Mouse (Mus musculus) neural tube, embryonic 14.5 days (tissue): ENCODE results near the gene Rere. TPM values are rescaled to one million over a fixed set of nuclear protein-coding genes. Genes with fewer than 3 reads are reported as not detected.
"Not testable (repeated sequence)": the region's sequence is repeated elsewhere in the genome, so short reads cannot be mapped to it uniquely, and the experiment has no call there.

Experiments
- ATAC-seq: fragments of 200-750 bp; cut with Nextera tagmentation; 2 replicates; pipeline ENCODE4 v1.8.0; 2017; ENCODE audit warnings: low read depth, mild to moderate bottlenecking, moderate TSS enrichment, moderate library complexity
- H3K27ac ChIP-seq: fragments of 300-500 bp; sonication (generic); 2 replicates; pipeline ENCODE4 v1.5.1; 2014; ENCODE audit warnings: low read depth, mild to moderate bottlenecking, control low read depth, low read length, moderate library complexity, mixed read lengths
- H3K27me3 ChIP-seq: fragments of 300-500 bp; sonication (generic); 2 replicates; pipeline ENCODE4 v1.6.1; 2014; ENCODE audit warnings: low read length; ENCODE audit not compliant: control insufficient read depth, insufficient read depth
- H3K36me3 ChIP-seq: fragments of 300-500 bp; sonication (generic); 2 replicates; pipeline ENCODE4 v1.6.1; 2014; ENCODE audit warnings: low read length, mixed read lengths; ENCODE audit not compliant: control insufficient read depth, insufficient read depth
- H3K4me1 ChIP-seq: fragments of 300-500 bp; sonication (generic); 2 replicates; pipeline ENCODE4 v1.6.1; 2014; ENCODE audit warnings: low read length; ENCODE audit not compliant: control insufficient read depth, insufficient read depth
- H3K4me2 ChIP-seq: fragments of 300-500 bp; sonication (generic); 2 replicates; pipeline ENCODE4 v1.6.1; 2014; ENCODE audit warnings: mild to moderate bottlenecking, low read depth, low read length, control low read depth
- H3K4me3 ChIP-seq: fragments of 300-500 bp; sonication (generic); 2 replicates; pipeline ENCODE4 v1.5.1; 2014; ENCODE audit warnings: low read depth, low read length, control low read depth, mixed read lengths
- H3K9ac ChIP-seq: fragments of 300-500 bp; sonication (generic); replicated peaks from 2 replicates; pipeline ENCODE4 v1.6.1; 2014; ENCODE audit warnings: low read depth, mild to moderate bottlenecking, control low read depth, low read length, mixed read lengths
- H3K9me3 ChIP-seq: fragments of 300-500 bp; sonication (generic); 2 replicates; pipeline ENCODE4 v1.6.1; 2016; ENCODE audit warnings: low read length; ENCODE audit not compliant: control insufficient read depth
- WGBS: fragments of 180-500 bp; shearing (Covaris S2); extraction: QIAGEN DNeasy Blood & Tissue Kit; methylation state at CpG from one replicate; pipeline ENCODE4 v1.1.7; 2014; 5-methylcytosine and 5-hydroxymethylcytosine counted together
- polyA plus RNA-seq: library from polyadenylated mRNA; unstranded; fragments of >200 nt; fragmentation: Nextera tagmentation; extraction: Ambion mirVana; gene quantifications from 2 replicates; pipeline ENCODE4 v1.2.1, GENCODE M21; 2014

Rere gene
- polyA plus RNA-seq, 1 experiment from 2014 or later = 50.7 TPM

DNA sequence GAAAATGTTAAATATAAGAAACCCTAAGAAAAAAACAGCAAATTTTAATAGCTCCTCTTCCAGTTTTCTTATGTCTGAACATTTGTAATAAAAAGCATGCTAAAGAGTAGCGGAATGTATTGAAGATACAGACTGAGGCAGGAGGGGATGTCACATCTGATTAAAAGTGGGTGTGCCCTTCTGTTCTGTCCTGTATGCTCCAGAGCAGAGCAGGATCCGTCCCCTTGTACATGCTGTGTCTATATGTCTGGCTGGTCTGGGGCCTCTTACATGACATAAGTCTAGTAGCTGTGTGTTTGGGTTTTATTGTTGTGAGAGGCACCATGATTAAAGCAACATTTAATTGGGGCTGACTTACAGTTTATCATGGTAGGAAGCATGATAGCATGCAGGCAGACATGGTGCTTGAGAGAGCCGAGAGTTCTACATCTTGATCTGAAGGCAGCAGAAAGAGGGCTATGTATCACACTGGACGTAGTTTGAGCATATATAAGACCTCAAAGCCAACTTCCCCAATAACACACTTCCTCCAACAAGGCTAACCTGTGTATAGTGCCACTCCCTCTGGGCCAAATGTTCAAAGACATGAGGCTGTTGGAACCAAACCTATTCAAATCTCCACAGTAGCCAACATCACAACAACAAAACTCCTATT, 189.4 kb downstream of the Rere start:
- no peak for ATAC-seq
- peaks cover 16% of the 10 kb centered on the region for H3K4me1 ChIP-seq
- H3K4me3 ChIP-seq = no peak overlapping the region
- H3K4me2 ChIP-seq = no peak overlapping the region
- H3K27me3 ChIP-seq = no peaks in the 10 kb centered on the region
- no peak overlapping the region for H3K27ac ChIP-seq
- no peak overlapping the region for H3K9ac ChIP-seq
- 87% methylated on average over 4 of the region's 4 CpGs for WGBS
- no peaks in the 10 kb centered on the region for H3K36me3 ChIP-seq
- no peaks in the 10 kb centered on the region for H3K9me3 ChIP-seq

DNA sequence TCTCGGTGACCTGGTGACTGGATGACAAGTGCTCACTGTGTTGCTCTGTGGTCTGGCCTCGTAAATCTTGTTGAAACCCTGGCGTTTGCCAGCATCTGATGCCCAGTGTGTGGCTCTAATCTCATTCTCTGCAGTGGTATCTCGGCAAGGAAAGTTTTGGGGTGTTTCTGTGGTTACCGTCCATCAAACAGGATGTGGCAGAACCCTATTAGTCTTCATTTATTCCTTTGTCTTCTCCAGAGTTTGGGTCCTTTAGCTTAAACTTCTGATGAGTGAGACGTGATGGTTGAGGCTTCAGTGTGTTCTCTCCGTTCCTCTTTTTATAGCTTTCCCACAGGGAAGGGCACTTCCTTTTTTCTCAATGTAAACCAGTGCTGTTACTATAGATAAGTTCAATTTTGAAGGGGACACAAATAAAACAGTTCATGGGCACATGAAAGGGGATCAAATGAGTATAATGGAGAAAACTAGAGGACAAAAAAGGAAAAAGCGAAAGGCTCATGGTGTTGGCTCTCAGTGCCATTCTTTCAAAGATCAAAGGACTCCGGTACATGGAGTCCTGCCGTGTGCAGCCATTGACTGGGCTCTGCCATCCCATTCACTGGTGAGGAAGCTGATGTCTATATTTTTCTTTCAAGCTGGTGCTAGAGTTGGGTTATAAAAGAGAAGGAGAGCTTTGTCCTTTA, 191.4 kb downstream of the Rere start:
- no peaks in the 10 kb centered on the region for H3K27me3 ChIP-seq
- H3K4me1 ChIP-seq = peaks cover 12% of the 10 kb centered on the region
- no peak overlapping the region for H3K4me2 ChIP-seq
- H3K9me3 ChIP-seq = no peaks in the 10 kb centered on the region
- no peak overlapping the region for H3K27ac ChIP-seq
- no peaks in the 10 kb centered on the region for H3K36me3 ChIP-seq
- no peak overlapping the region for H3K4me3 ChIP-seq
- H3K9ac ChIP-seq = no peak overlapping the region
- WGBS = 9% methylated on average over 10 of the region's 10 CpGs
- no peak for ATAC-seq

DNA sequence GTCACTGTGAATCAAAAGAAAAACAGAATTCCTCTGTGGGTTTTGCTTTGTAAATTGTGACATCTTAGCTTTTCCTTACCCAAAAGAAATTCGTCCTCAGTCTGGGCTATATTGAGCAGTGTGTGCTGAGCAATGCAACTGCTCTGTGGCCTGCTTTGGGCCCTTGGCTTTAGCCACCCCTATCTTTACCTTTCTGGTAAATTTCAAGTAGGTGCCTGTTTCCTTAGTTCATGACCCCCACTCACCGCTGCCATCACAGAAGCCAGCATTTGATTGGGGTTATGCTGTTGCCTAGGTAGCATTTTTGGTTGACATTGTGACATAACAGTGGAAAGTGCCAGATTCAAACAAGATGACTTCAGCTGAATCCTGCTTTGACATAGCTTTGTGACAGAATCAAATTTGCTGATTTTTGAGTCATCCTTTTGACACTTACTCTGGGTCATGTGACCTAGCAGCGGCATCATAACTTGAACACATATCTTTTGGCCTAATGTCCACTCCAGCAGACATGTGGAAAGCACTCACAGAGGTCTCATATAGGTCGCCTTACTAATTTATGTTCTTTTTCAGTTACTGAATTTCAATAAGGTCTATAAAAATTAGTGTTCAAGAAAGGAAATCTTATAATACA, 192.1 kb downstream of the Rere start:
- ATAC-seq = no peak
- H3K4me3 ChIP-seq = no peak overlapping the region
- 45% methylated on average over 4 of the region's 4 CpGs for WGBS

DNA sequence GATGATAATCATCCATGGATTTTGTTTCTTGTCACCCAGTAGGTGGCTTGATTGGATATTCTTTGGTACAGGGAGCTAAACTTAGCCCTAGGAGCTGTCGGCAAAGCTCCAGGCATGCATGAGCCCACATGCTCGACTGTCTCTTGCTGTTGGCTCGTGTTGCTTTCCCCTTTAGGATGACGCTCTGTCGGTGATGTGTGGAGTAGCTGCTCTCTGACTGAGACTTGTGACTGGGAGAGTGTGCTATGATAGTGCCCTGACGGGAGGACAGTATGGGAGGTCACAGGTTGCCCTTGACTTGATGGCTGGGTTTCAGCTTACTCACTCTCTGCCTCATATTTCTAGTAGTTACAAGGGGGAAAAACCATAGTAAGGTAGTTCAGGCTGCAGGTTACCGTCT, 192.6 kb downstream of the Rere start:
- H3K9me3 ChIP-seq = no peaks in the 10 kb centered on the region
- 57% methylated on average over 7 of the region's 7 CpGs for WGBS
- H3K27ac ChIP-seq = no peak overlapping the region

More for the DNA sequence above, 192.1 kb downstream of the Rere start:
- no peaks in the 10 kb centered on the region for H3K27me3 ChIP-seq
- H3K4me1 ChIP-seq = peaks cover 12% of the 10 kb centered on the region
- H3K9me3 ChIP-seq = no peaks in the 10 kb centered on the region
- H3K9ac ChIP-seq = no peak overlapping the region
- no peak overlapping the region for H3K27ac ChIP-seq
- no peaks in the 10 kb centered on the region for H3K36me3 ChIP-seq
- no peak overlapping the region for H3K4me2 ChIP-seq

DNA sequence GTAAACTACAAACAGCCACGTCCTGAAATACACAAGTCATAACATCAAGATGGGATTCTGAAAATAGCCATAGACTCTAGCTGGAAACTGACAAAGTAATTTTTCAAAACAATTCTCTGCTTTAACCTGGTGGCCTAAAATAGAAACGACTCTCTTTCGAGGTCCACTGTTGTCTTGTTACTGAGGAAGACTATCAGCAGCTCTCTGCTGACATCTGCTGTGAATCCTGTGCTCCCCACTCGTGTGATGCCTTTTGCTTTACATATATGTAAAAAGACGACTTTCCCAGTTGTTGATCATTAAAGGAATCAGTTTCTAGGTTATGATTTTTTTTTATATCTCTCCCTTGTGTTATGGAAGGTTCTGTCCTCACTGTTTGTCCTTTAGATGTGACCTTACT, 194.8 kb downstream of the Rere start:
- H3K4me1 ChIP-seq = peaks cover 12% of the 10 kb centered on the region
- no peak for ATAC-seq
- H3K4me2 ChIP-seq = no peak overlapping the region
- H3K27me3 ChIP-seq = no peaks in the 10 kb centered on the region
- H3K27ac ChIP-seq = no peak overlapping the region
- H3K4me3 ChIP-seq = no peak overlapping the region
- H3K36me3 ChIP-seq = no peaks in the 10 kb centered on the region
- H3K9me3 ChIP-seq = no peaks in the 10 kb centered on the region
- H3K9ac ChIP-seq = no peak overlapping the region
- WGBS = 71% methylated on average over 5 of the region's 5 CpGs

More for the DNA sequence above, 192.6 kb downstream of the Rere start:
- Histone ChIP-seq H3K36me3 (no peaks in the 10 kb centered on the region), H3K4me3 (no peak overlapping the region), H3K9ac (no peak overlapping the region), H3K4me1 (peaks cover 12% of the 10 kb centered on the region), H3K4me2 (no peak overlapping the region), H3K27me3 (no peaks in the 10 kb centered on the region)
- no peak for ATAC-seq

GRCm38 (mm10) chr4:150478006-150478405, 196.6 kb downstream of the Rere start:
- ATAC-seq = no peak
- no peak overlapping the region for H3K4me3 ChIP-seq

GRCm38 (mm10) chr4:150483081-150483480, 201.6 kb downstream of the Rere start:
- not testable (repeated sequence) for H3K4me2 ChIP-seq, H3K36me3 ChIP-seq, ATAC-seq, H3K4me3 ChIP-seq, H3K9me3 ChIP-seq, H3K27me3 ChIP-seq, H3K9ac ChIP-seq, H3K27ac ChIP-seq
- WGBS = 94% methylated on average over 5 of the region's 5 CpGs
- H3K4me1 ChIP-seq = peaks cover 15% of the 10 kb centered on the region; the same call in 1 of the 2 replicates

More at GRCm38 (mm10) chr4:150478006-150478405, 196.6 kb downstream of the Rere start:
- Histone ChIP-seq H3K27ac (no peak overlapping the region), H3K4me1 (peaks cover 11% of the 10 kb centered on the region), H3K27me3 (no peaks in the 10 kb centered on the region), H3K4me2 (no peak overlapping the region), H3K9me3 (no peaks in the 10 kb centered on the region), H3K36me3 (no peaks in the 10 kb centered on the region), H3K9ac (no peak overlapping the region)
- 94% methylated on average over 6 of the region's 6 CpGs for WGBS

DNA sequence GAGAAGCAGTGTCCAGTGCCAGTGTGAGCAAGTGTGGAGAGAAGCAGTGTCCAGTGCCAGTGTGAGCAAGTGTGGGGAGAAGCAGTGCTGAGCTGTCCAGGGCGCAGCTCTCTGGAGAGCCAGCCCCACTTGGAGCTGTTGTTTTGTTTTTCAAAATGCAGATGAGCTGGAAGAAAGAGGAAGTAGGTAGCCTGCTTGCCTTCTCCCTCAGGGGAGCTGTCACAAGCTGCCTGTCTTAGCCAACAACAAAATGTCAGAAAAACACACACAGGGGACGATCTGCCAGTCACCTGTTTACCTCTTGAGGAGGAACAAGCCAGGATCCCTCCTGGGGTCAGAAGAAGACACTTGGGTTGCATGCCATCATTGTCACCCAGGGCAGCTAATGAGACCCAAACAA, 204.7 kb downstream of the Rere start:
- no peak for ATAC-seq
- Histone ChIP-seq H3K27ac (no peak overlapping the region), H3K4me3 (no peak overlapping the region), H3K9me3 (no peaks in the 10 kb centered on the region), H3K36me3 (no peaks in the 10 kb centered on the region), H3K9ac (no peak overlapping the region), H3K27me3 (no peaks in the 10 kb centered on the region), H3K4me2 (no peak overlapping the region), H3K4me1 (peaks cover 24% of the 10 kb centered on the region)
- 60% methylated on average over 2 of the region's 2 CpGs for WGBS

DNA sequence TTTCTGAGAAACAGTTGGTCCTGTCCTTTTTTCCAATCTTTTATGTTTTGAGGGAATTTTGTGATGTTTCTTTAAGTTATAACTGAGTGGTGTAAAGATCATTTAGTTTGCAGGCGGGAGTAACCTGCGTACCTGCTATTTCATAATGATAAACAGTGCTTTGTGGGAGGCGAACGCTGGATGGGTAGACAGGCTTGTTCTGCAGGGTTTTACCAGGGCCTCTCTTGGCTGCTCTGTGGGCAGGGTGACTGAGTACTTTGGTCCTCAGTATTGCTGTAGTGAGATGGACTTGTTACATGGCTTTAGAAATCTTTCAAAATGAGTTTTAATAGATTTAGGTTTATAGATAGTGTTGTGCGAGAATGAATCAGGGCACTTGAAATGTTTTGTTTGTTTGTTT, 205.7 kb downstream of the Rere start:
- no peak overlapping the region for H3K27ac ChIP-seq
- H3K4me1 ChIP-seq = peaks cover 24% of the 10 kb centered on the region
- H3K9me3 ChIP-seq = no peaks in the 10 kb centered on the region
- ATAC-seq = no peak
- no peak overlapping the region for H3K4me3 ChIP-seq
- H3K4me2 ChIP-seq = no peak overlapping the region
- WGBS = 64% methylated on average over 5 of the region's 5 CpGs
- no peaks in the 10 kb centered on the region for H3K27me3 ChIP-seq
- H3K9ac ChIP-seq = no peak overlapping the region
- no peaks in the 10 kb centered on the region for H3K36me3 ChIP-seq
